Mouse (Mus musculus): ENCODE results near the gene Skint4. TPM values are rescaled to one million over a fixed set of nuclear protein-coding genes. Genes with fewer than 3 reads are reported as not detected.

The Skint4 gene
- not detected for total RNA-seq (2021)

- intact Hi-C loops (cut with DNase I): no loop called here
- DNase-seq: no peak
Observed at GRCm38 (mm10) chr4:112071716-112072115, at the start of gene Skint4. TSS of gene Skint4 (plus strand) at chr4:112072016.

Other genes starting within 250 kb of the Skint4 start
- not detected for gene Slc5a9, start 169.1 kb upstream of the Skint4 start, total RNA-seq (2021)
- gene Skint8, start 152.6 kb upstream of the Skint4 start, total RNA-seq (2021): under 1 TPM in 1 of 2 experiments, not detected in 1; 0.14 TPM
- under 1 TPM in 1 of 2 experiments, not detected in 1; 0.42 TPM for gene Skint7, start 99.1 kb upstream of the Skint4 start, total RNA-seq (2021)
- gene Skint1, start 65.7 kb upstream of the Skint4 start, total RNA-seq (2021): not detected
- not detected for gene Skint3, start 160.2 kb downstream of the Skint4 start, total RNA-seq (2021)

Measured in left cerebral cortex, postnatal 4 days (tissue).